Mouse (Mus musculus) MEL-GATA-1-ER (cell line): Measurements from ENCODE around the gene Efnb2.

Experiments
- DNase-seq: peaks from one replicate; pipeline ENCODE4 v3.0.0-alpha.2; 2012; ENCODE audit warnings: low read depth; ENCODE audit errors: extremely low read depth

The Efnb2 gene

DNA sequence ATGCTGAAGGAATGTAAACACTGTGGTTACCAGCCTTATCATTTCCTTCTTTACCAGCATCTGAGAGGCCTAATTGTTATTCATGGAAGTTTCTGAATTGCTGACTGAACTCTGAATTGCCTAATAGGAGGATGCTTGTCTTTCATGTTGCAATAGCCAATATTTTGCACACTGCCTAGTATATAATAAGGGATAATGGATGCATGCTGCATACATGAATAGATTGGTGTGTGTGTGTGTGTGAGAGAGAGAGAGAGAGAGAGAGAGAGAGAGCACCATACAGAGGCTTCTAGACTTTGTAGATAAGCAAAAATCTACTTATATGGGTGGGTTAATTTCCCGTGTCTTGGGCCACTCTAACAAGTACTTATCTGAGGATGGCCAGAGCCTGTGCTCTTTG is 47.2 kb downstream of the Efnb2 start:
- no peak for DNase-seq

DNA sequence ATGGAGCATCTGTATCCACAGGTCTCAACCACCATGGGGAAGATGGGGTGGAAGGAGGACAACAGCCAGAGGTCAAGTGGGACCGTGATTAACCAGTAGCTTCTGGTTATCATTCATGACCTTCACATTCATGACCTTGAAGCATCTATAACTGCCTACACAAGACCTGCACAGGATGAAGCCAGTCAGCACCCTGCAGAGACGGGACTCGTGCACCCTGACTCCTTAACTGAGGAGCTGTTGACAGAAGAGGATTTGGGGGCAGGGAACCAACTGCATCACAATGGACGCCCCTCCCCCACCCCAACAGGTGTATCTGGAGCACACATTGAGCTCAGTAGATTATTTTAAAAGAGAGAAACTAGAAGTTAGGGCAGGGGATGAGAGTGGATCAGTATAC is 49.1 kb downstream of the Efnb2 start:
- DNase-seq: no peak

DNA sequence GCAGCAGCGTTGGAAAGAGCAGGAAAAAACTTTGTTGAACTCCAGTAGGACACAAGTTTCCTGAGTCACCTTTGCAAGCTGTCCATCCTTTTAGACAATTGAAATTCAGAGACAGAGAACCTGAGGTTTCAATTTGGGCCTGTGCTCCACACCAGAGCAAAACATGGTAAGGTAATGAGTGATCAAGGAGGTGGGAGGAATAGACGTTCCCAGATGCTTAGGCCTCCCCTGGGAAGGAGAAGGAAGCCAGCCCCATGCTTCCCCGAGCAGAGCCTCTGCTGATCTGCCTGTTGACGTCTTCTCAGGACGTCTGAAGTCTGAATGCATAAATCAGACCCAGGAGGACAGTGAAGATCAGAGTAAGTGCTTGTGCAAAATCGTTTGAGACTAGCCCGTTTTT is 51.3 kb downstream of the Efnb2 start:
- DNase-seq: no peak

DNA sequence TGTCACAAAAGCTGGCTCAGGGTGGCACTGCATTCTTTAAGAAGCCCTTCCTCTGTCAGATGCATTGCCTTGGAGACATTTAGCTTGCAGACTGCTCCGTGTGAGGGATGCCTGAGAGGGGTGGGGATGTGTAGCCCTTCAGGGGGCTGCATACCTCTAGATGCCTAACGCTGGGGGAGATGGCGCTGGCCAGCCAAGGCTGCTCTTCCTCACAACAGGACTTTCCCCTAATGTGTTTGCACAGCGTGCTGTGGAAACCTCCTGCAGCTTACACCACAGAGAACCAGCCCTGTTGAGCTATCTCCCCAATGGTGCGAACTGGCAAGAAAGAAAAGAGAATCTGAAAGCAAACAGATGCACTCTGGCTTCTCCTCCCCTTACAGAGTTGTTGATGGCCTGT is 51.9 kb downstream of the Efnb2 start:
- DNase-seq: no peak

DNA sequence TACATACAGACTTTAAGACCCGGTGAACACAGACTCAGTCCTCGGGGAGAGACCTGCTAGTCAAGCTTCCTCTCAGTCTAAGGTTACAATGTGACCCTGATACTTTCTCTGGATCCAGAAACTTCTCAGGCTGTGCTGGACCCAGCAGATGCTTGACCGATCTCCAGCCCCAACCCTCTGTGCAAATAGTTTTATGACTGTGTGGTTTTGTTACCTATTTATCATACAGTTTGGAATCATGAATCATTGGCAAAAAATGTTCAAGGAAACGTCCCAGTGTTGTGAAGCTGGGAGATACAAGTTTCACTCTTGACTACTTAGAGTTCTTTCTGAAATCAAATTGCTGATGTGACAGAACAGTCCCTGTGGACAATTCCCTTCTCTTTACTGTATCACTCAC is 55.4 kb downstream of the Efnb2 start:
- no peak for DNase-seq

DNA sequence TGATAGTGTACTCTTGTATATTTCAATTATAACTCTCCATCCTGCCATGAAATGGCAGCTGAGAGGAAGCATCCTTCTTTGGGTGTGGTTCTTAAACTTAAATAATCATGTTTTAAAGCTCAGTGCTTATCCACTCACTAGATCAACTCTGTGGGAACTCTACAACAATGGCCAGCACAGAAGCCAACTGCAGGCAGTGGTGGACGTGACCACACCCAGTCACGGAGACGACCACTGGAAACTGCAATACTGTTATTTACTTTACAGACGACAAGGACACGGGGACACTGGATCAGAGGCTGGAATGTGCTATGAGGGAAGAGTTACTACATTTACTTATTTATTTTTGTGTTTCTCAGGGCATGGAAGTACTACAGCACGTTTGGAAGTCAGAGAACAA is 57.2 kb downstream of the Efnb2 start:
- no peak for DNase-seq

DNA sequence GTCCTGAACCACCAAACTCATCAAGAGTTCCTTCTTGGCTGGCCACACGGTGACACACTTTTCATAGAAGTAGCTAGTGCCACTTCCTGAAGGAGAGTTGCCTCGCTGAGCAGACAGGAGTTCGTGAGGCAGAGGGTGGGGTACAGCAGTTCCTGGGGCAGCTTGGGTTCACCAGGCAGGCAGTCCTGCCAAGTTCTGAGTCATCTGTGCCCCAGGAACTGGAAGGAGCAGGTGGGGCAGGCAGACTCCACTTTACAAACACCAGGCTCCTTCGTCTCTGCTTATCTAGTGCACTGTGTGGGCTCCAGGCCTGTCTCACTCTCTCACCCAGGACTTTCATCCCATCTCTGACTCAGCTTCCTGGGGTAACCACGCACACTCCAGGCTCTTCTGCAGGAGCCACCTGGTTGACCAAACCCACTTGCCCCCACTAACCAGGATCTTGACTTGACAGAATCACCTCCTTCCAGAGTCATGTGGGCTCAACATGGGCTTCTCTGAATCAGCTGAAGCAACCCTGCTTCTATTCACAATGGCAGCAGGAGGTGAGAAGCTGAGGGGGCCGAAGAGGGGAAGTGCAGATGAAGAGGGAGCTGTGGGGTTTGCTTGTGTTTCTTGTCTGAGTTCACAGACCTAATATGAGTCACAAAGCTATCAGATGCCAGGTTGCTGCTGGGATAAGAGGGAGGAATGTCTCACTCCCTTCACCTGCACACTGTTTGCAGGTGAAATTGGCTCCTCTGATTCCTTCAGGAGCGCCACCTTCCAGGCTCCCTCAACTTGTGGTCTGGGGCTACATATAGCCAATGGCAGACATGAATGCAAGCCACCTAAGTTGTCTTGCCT is 58.2 kb downstream of the Efnb2 start:
- DNase-seq: no peak

DNA sequence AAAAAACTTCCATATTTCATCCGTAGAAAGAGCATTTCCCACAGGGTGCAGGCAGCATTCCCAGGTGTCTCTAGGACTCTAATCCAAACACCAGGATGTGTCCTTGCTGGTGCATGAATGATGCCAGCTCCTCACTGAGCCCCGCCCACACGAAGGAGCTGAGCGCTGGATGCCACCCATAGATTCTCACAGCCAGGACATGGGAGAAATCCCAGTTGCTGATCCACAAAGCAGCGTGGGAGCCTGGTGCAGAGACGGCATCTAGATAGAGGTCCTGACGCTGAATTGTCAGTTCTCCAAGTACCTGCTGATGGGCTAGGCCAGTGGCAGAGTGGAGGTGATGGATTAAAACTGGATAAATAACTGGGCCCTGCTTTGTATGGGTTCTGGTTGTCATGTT is 61.1 kb downstream of the Efnb2 start:
- no peak for DNase-seq

DNA sequence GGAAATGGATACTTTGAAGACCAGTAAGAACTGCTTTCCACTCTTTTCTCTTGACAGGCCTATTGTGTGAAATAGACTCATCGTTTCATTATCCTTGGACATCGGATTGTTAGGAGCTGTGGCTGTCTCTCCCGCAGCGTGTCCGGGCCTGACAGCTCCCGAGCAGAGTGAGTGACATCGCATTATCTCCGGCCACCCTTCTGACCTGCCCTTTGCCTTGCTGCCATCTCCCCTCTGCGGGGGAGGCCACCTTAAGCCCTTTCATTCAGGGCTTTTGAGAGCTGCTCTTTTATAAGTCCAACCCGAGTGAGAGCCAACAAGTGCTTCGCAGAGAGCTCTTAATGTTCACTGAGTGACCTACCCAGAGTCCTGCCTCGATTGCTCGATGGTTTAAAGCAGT is 63.6 kb downstream of the Efnb2 start:
- no peak for DNase-seq

DNA sequence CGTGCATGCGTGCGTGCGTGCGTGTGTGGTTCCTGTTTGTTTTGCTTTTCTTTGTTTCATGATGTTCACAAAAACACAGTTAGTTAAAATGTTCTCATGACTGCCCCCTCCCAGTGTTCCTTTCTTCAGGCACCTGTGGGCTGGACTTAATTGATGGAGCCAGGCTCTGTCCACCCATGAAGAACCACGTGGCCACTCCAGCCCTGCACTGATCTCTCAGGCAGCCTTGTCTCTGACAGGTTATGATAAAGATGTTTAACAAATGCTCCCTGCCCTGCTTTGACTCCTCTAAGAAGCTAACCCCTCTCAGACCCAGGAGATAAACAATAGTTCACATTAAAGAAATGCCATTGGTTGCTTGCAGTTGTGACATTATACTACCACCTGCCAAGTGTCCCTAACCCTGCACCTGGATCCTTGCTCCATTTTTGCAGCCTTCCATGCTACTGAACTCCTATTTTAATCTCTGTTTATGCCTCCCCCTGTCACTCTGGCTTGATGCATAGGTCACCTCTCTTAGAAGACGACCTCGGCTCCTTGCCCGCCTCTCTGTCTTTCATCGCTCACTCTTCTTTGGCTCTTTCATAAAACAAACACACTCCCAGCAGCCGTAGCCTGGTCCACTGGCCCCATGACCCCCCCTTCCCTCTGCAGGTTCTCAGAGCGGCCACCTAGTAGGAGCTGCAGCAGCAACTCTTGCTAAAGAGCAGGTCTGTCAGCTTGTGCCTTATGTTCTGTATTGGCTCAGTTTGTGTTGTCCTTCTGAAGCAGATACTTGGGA is 65.0 kb downstream of the Efnb2 start:
- no peak for DNase-seq

DNA sequence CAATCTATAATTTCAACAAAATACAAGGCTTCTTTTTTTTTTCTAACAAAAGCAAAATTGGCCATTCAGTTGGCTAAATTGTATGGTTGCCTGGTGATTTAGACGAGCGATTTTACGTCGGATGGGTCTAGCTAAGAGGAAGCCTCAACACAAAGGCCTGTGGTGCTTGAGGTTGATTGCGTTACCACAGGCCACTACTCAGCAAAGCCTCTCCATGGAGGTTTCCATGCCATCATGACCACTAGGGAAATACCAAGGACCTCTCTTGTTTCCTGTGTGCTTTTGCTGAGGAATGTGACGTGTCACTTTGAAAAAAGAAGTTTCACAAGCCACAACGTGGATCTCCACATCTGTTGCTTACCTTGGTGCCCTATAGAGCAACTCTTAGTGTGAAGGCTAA is 67.2 kb downstream of the Efnb2 start:
- no peak for DNase-seq

DNA sequence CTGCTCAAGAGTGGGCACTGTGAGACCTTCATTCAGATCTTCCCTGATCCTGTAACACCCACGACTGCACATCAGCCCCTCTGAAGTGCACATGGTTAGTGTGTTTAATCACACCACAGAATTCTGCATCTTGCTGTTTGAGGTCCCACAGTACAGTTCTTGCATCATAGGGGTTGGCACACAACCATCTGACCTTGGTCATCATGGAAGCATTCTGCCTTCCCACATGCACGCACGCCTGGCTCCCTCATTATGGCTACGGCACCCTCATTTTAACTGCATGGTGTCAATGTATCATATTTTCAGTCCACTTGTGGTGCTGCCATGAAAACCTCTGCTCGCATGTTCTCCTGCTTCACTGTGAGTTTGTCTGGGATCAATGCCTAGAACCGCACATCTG is 67.7 kb downstream of the Efnb2 start:
- DNase-seq: no peak

DNA sequence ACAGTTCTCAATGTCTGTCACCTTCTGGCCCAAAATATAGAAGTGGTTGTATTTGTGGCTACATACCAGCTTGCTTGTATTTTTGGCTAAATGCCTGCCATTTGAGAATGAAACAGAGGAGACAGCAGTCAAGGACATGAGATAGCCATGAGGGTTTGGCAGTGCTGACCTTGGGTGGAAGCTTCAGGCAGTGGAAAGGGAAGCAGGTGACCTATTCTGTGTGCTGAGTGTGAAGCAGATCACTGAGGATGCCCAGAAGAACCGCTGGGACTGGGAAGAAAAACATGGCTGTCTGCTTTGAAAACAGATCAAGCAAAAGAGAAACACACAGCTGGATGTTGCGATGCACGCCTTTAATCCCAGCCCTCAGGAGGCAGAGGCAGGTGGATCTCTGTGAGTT is 68.7 kb downstream of the Efnb2 start:
- no peak for DNase-seq

DNA sequence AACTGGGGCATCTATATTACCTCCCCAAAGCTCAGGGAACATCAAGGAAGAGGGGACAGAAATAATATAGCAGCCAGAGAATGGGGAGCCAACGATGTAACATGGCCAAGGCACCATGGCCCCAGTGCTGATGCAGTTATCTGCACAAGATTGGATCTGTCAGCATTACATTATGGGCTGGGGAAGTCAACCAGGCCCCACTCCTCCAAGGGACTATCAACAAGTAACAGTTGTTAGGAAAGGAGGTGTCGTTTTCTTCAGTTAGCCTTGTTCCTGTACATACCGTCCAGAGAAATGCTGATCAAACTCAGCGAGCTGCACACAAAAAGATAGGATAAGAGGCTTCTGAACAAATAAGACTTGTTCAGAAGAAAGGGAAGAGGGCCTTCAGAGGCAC is 77.1 kb downstream of the Efnb2 start:
- DNase-seq: no peak

DNA sequence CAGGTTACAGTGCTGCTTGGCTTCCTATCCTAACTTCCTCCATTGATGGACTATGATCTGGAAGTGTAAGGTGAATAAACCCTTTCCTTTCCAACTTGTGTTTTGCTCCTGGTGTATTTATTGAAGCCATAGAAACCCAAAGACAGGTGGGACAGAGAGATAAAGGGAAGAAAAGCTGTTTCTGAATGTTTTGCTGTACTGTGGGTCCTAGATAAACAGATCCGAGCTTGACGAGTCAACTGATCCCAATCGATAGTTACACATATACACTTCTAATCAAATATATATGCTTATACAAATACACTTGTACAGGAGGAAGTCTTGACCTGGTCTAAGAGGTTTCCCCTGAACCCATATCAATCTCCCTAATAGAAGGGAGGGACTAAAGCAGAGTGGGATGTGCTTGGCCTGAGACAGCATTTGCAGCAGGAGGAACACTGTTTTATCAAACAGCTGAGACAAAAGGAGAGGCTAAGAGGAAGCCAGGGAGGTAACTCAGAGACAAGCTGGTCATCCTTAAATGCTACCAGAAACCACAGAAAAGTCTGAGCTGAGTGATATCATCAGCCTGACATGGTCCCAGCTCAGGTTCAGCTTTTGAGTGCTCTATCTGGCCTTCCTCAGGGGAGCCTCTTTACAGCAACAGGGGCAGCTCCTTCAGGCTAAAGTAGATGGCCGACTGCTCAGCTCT is 77.6 kb downstream of the Efnb2 start:
- no peak for DNase-seq

DNA sequence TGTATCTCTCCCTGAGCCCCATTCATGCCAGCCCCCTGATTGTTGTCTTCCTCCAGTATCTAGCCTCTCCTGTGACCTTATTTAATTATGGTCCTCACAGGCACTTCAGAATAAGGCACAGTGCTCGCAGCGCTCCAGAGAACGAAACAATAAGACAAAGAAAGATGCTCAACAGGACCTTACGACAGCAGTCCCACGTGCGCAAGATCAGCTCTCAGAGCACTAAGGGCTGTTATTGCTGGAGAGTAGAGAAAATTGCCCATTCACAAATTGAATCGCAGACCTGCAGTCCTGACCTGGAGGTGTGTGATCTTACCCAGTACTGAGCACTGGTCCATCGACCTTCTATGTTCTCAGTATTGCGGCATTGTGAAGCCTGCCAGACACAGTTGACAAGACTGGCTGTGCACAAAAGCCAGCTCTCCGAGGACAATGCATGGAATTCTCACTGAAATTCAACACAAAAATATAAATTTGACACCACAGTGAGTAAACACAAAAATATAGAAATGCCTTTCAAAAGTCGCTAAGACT is 83.2 kb downstream of the Efnb2 start:
- DNase-seq: no peak

DNA sequence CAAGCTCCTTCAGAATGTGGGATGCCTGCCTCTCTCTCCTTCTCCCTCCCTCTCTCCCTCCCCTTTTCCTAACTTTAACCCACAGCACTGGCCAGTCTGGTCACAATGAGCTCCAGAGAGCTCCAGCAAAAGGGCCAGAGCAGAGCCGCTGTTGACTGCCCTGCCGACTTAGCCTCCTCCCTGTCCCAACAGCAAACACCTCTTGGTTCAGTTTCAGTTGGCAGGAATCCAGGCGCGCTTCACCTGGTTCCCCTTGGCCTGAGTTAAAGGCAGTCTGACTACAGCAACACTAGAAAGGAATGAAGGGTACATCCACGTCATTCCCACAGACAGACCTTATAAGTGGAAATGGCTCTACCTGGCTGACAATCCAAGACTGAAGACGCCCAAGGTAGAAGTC is 84.2 kb downstream of the Efnb2 start:
- no peak for DNase-seq

DNA sequence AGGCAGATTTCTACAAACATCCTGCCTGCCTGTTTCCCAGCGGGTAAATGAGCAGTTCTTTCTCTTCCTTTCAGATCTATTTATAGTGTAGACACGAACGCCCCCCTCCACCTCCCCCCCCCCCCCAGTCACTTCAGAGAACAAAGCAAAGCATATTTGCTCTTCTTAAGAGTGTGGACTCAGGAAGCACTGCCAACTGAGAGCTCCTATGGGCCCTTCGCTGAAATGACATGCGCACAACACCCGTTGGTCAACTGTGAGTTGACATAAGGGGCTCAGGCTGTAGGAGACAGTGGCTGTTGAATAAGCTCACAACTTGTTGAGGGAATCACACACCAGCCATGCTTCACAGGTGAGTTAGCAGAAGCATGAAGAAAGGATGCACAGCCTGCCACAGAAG is 84.8 kb downstream of the Efnb2 start:
- no peak for DNase-seq

DNA sequence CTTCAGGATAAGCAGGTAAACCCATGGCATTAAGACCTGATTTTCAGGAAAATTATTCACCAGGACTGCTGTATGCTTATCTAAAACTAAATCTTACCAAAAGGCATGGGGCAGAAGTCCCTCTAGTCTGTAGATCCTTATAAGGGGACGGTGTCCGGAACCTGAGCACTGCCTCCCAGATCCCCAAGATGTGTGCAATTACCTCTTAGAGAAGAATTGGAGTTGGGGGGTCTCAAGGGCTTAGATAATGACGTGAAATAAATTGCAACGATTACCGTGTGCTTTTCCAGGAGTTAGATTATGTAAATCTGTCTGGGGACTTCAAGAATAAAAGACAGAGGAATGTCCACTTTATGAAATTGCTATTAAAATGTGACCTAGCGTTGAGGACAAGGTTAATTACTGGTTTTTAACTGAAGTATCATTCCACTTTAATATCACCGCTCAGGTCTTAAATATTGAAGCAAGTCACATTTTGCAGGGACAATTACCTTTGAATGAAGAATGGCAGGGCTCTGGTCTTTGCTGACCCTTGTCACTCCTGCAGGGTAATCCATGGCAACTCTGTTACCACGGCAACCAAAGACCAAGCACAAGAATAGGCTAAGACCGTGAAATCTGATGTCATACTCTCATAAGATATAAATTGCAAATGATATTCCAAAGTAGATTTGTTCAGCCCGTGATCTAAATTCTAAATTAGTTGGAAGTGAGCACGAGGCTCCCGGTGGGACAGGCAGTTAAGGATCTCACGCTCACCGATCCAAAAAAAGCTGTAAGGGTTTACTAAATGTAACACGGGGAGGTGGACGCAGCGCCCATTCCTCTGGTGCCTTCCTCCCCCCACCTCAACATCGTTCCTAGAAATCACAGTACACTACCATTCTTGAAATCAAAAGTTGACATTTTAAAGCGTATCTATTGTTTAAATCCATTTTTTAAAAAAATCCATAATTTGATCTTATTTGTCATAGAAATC is 86.2 kb downstream of the Efnb2 start:
- no peak for DNase-seq

DNA sequence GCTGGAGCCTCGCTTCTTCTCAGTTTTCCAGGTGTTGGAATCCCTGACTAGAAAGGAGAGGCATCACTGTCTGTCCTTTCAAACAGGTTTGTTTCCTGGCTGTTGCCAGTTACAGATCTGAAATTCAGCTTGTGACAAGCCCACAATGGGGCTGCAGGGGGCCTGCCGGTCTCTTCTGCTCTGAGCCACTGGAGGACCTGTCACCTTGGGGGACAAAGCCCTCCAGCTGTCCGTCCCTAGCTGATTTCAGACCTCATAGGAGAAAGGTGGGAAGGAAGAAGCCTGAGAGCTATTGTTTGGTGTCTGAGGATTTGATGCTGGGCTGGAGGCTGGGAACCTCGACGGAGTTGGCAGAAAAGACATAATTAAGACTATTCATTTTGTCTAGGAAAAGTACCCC is 88.8 kb downstream of the Efnb2 start:
- DNase-seq: no peak
